Mouse (Mus musculus) forebrain, embryonic 16.5 days (tissue): ENCODE data around the gene Unc93b1. TPM values are rescaled to one million over a fixed set of nuclear protein-coding genes. Genes with fewer than 3 reads are reported as not detected.
"Not testable (repeated sequence)": the region's sequence is repeated elsewhere in the genome, so short reads cannot be mapped to it uniquely, and the experiment has no call there.

ENCODE experiments used
- ATAC-seq: fragments of 200-750 bp; cut with Nextera tagmentation; 2 replicates; pipeline ENCODE4 v1.8.0; 2017; ENCODE audit warnings: mild to moderate bottlenecking, moderate library complexity
- H3K27ac ChIP-seq: fragments of 300-500 bp; sonication (generic); 2 replicates; pipeline ENCODE4 v1.5.1; 2014; ENCODE audit warnings: low read length, control low read depth
- H3K27me3 ChIP-seq: fragments of 300-500 bp; sonication (generic); replicated peaks from 2 replicates; pipeline ENCODE4 v1.6.1; 2014; ENCODE audit warnings: low read length; ENCODE audit not compliant: control insufficient read depth, insufficient read depth
- H3K36me3 ChIP-seq: fragments of 300-500 bp; sonication (generic); 2 replicates; pipeline ENCODE4 v1.6.1; 2014; ENCODE audit not compliant: control insufficient read depth, insufficient read depth
- H3K4me1 ChIP-seq: fragments of 300-500 bp; sonication (generic); replicated peaks from 2 replicates; pipeline ENCODE4 v1.6.1; 2014; ENCODE audit warnings: low read length; ENCODE audit not compliant: control insufficient read depth, insufficient read depth
- H3K4me2 ChIP-seq: fragments of 300-500 bp; sonication (generic); 2 replicates; pipeline ENCODE4 v1.6.1; 2014; ENCODE audit warnings: mild to moderate bottlenecking, low read length, control low read depth
- H3K4me3 ChIP-seq: fragments of 300-500 bp; sonication (generic); replicated peaks from 2 replicates; pipeline ENCODE4 v1.5.1; 2014; ENCODE audit warnings: mild to moderate bottlenecking, low read length, control low read depth
- H3K9ac ChIP-seq: fragments of 300-500 bp; sonication (generic); replicated peaks from 2 replicates; pipeline ENCODE4 v1.6.1; 2014; ENCODE audit warnings: low read depth, low read length, control low read depth
- H3K9me3 ChIP-seq: fragments of 300-500 bp; sonication (generic); 2 replicates; pipeline ENCODE4 v1.6.1; 2016; ENCODE audit warnings: low read length; ENCODE audit not compliant: control insufficient read depth
- WGBS: fragments of 180-500 bp; shearing (Covaris S2); extraction: QIAGEN DNeasy Blood & Tissue Kit; methylation state at CpG from one replicate; pipeline ENCODE4 v1.1.7; 2014; 5-methylcytosine and 5-hydroxymethylcytosine counted together
- polyA plus RNA-seq: library from polyadenylated mRNA; unstranded; fragments of >200 nt; fragmentation: Nextera tagmentation; extraction: Ambion mirVana; gene quantifications from 2 replicates; pipeline ENCODE4 v1.2.1, GENCODE M21; 2015

Gene Unc93b1
- polyA plus RNA-seq, 1 experiment from 2014 or later, result 7.7 TPM

- no peak overlapping the region for H3K4me2 ChIP-seq
- H3K4me1 ChIP-seq, result no peaks in the 10 kb centered on the region
- no peak overlapping the region for H3K9ac ChIP-seq
- no peaks in the 10 kb centered on the region for H3K36me3 ChIP-seq
- H3K4me3 ChIP-seq, result no peak overlapping the region
- no peak overlapping the region for H3K27ac ChIP-seq
- no peaks in the 10 kb centered on the region for H3K9me3 ChIP-seq
- ATAC-seq, result no peak
- H3K27me3 ChIP-seq, result no peaks in the 10 kb centered on the region
- 63% methylated on average over 11 of the region's 11 CpGs for WGBS
Observed at GRCm38 (mm10) chr19:3966330-3967075, 31.5 kb downstream of the Unc93b1 start.

DNA sequence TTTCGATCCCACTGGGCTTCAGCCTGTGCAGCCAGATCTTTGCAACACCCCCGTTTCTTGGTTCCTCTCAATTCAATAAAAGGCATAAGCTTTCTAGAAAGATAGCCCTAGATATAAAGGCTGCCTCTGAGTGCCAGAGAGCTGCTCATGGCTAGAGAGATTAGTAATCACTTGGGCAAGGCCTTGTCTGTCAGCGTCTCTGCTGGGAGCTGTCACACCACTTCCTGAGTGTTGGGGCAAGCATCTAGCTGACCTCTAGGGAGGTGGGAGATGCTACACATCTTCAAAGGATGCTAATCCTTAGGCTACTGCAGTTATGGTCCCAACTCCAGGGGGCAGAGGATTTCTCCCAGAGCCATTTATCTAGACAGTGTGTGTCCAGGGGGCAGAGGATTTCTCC is 32.3 kb downstream of the Unc93b1 start:
- Histone ChIP-seq H3K27ac (no peak overlapping the region), H3K27me3 (no peaks in the 10 kb centered on the region), H3K36me3 (no peaks in the 10 kb centered on the region), H3K4me2 (no peak overlapping the region), H3K4me1 (no peaks in the 10 kb centered on the region), H3K9ac (no peak overlapping the region), H3K9me3 (no peaks in the 10 kb centered on the region), H3K4me3 (no peak overlapping the region)
- WGBS, result 69% methylated on average over 3 of the region's 3 CpGs
- no peak for ATAC-seq

DNA sequence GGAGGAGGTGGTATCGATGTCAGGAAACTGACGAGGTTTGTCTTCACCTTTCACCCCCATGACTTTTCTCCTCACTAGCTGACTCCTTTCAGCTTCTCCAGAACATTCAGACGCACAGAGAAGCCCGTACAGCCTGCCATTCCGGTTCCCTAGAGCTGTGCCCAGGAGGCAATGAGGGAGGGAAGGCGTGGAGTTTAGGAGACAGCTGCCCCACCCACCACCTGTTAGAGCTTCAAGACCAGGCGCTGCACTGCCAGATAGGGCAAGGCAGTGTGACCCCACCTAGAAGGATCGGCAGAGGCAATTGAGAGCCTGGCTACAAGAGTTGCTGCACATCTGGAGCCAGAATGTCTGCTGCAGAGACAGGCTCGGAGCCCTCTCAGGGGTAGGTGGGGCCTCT is 37.2 kb downstream of the Unc93b1 start, which contains the start of gene Aldh3b2:
TSS of gene Aldh3b2 (plus strand) at position 100 of the 400 bp plus-strand sequence.
- H3K27me3 ChIP-seq, result no peaks in the 10 kb centered on the region
- H3K27ac ChIP-seq, result no peak within 1 kb of the TSS
- no peaks in the 10 kb centered on the region for H3K9me3 ChIP-seq
- ATAC-seq, result no peak
- H3K4me1 ChIP-seq, result no peaks in the 10 kb centered on the region
- 60% methylated on average over 9 of the region's 9 CpGs for WGBS
- H3K36me3 ChIP-seq, result no peaks in the 10 kb centered on the region
- no peak within 1 kb of the TSS for H3K9ac ChIP-seq
- no peak within 1 kb of the TSS for H3K4me2 ChIP-seq
- no peak within 1 kb of the TSS for H3K4me3 ChIP-seq

GRCm38 (mm10) chr19:3974608-3975007 is 39.6 kb downstream of the Unc93b1 start:
- not testable (repeated sequence) for H3K27ac ChIP-seq, H3K27me3 ChIP-seq, H3K4me3 ChIP-seq, H3K4me1 ChIP-seq, H3K9ac ChIP-seq, H3K9me3 ChIP-seq, H3K4me2 ChIP-seq, H3K36me3 ChIP-seq
- WGBS, result 53% methylated on average over 6 of the region's 6 CpGs
- ATAC-seq, result peak; percentile 68

DNA sequence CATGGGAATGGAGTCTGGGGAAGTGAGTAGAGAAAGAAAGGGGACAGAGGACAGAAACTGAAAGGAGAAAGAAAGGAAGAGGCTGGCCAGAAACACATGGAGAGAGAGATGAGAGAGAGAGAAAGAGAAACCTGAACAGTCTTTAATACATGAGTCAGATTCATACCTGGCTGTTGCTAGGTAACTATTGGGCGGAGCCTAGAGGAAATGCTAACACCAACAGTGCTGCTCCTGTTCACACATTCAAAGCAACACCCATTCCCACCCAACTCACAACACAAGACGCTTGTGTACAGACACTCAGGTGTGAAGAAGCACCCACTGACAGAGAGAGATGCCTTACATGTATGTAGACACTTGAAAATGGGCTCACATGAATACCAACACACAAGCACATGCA is 40.9 kb downstream of the Unc93b1 start:
- no peaks in the 10 kb centered on the region for H3K4me1 ChIP-seq
- 74% methylated on average over 2 of the region's 2 CpGs for WGBS
- no peaks in the 10 kb centered on the region for H3K36me3 ChIP-seq
- no peak for ATAC-seq
- no peak overlapping the region for H3K4me3 ChIP-seq
- H3K27ac ChIP-seq, result no peak overlapping the region
- H3K4me2 ChIP-seq, result no peak overlapping the region
- no peaks in the 10 kb centered on the region for H3K9me3 ChIP-seq
- H3K9ac ChIP-seq, result no peak overlapping the region
- H3K27me3 ChIP-seq, result no peaks in the 10 kb centered on the region

DNA sequence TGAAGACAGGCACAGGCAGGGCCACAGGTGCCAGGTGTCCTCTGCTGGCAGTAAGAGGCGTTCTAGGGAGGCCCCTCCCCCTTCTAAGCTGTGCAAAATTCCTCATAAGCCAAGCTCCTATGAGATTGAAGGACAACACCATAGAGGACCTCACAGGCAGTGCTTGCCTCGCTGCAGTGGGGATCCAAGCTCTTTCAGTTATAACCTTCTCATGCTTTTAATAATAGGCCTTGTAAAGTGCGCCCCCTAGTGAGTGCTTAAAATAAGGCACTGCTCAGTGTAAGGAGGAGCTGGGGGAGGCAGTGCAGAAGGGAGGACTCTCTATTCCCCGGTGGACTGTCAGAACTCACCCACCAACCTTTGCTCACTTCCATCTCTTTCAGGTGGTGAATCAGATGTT is 45.3 kb downstream of the Unc93b1 start:
- no peak overlapping the region for H3K27ac ChIP-seq
- H3K4me2 ChIP-seq, result no peak overlapping the region
- H3K4me3 ChIP-seq, result no peak overlapping the region
- H3K27me3 ChIP-seq, result no peaks in the 10 kb centered on the region
- no peaks in the 10 kb centered on the region for H3K36me3 ChIP-seq
- no peaks in the 10 kb centered on the region for H3K4me1 ChIP-seq
- peak; percentile 85 for ATAC-seq
- no peaks in the 10 kb centered on the region for H3K9me3 ChIP-seq
- WGBS, result 11% methylated on average over 4 of the region's 4 CpGs
- H3K9ac ChIP-seq, result no peak overlapping the region

- ATAC-seq, result no peak
- H3K36me3 ChIP-seq, result no peaks in the 10 kb centered on the region
- no peak overlapping the region for H3K4me3 ChIP-seq
- 83% methylated on average over 9 of the region's 9 CpGs for WGBS
- H3K9ac ChIP-seq, result no peak overlapping the region
- H3K4me2 ChIP-seq, result no peak overlapping the region
- H3K4me1 ChIP-seq, result no peaks in the 10 kb centered on the region
- no peaks in the 10 kb centered on the region for H3K9me3 ChIP-seq
- H3K27ac ChIP-seq, result no peak overlapping the region
- H3K27me3 ChIP-seq, result no peaks in the 10 kb centered on the region
Observed at GRCm38 (mm10) chr19:3980917-3981316, 45.9 kb downstream of the Unc93b1 start.

GRCm38 (mm10) chr19:3983527-3984200 is 48.7 kb downstream of the Unc93b1 start:
- Histone ChIP-seq H3K4me2 (no peak overlapping the region), H3K27ac (no peak overlapping the region), H3K4me1 (no peaks in the 10 kb centered on the region), H3K36me3 (no peaks in the 10 kb centered on the region), H3K27me3 (no peaks in the 10 kb centered on the region), H3K9me3 (no peaks in the 10 kb centered on the region), H3K4me3 (no peak overlapping the region), H3K9ac (no peak overlapping the region)
- WGBS, result 28% methylated on average over 9 of the region's 9 CpGs
- ATAC-seq, result no peak

GRCm38 (mm10) chr19:3985261-3985681 is 50.3 kb downstream of the Unc93b1 start:
- ATAC-seq, result no peak
- no peak overlapping the region for H3K4me2 ChIP-seq
- no peaks in the 10 kb centered on the region for H3K36me3 ChIP-seq
- 32% methylated on average over 8 of the region's 8 CpGs for WGBS
- no peaks in the 10 kb centered on the region for H3K4me1 ChIP-seq
- H3K9ac ChIP-seq, result no peak overlapping the region
- no peaks in the 10 kb centered on the region for H3K27me3 ChIP-seq
- H3K27ac ChIP-seq, result no peak overlapping the region
- no peaks in the 10 kb centered on the region for H3K9me3 ChIP-seq
- H3K4me3 ChIP-seq, result no peak overlapping the region
